Mouse (Mus musculus) heart, postnatal 0 days (tissue): Measurements from ENCODE around the gene Eef1g. TPM values are rescaled to one million over a fixed set of nuclear protein-coding genes. Genes with fewer than 3 reads are reported as not detected.
A peak's percentile ranks its signal among the peaks of the same experiment; 100 is the strongest.

Experiments
- ATAC-seq: fragments of 200-750 bp; cut with Nextera tagmentation; 2 replicates; pipeline ENCODE4 v1.8.0; 2017; ENCODE audit warnings: low read depth, moderate number of reproducible peaks, moderate library complexity; ENCODE audit not compliant: insufficient read depth
- DNase-seq: peaks from one replicate; pipeline ENCODE4 v3.0.0-alpha.2; 2016; ENCODE audit warnings: low spot score
- H3K27ac ChIP-seq: fragments of 300-500 bp; sonication (generic); 2 replicates; pipeline ENCODE4 v1.5.1; 2014; ENCODE audit warnings: low read depth, mild to moderate bottlenecking
- H3K27me3 ChIP-seq: fragments of 300-500 bp; sonication (generic); 2 replicates; pipeline ENCODE4 v1.6.1; 2014; ENCODE audit warnings: low read length, mixed read lengths; ENCODE audit not compliant: control insufficient read depth, insufficient read depth
- H3K36me3 ChIP-seq: fragments of 300-500 bp; sonication (generic); replicated peaks from 2 replicates; pipeline ENCODE4 v1.6.1; 2014; ENCODE audit warnings: low read length, mixed read lengths; ENCODE audit not compliant: control insufficient read depth, insufficient read depth
- H3K4me1 ChIP-seq: fragments of 300-500 bp; sonication (generic); 2 replicates; pipeline ENCODE4 v1.6.1; 2014; ENCODE audit warnings: antibody characterized with exemption; ENCODE audit not compliant: control insufficient read depth, insufficient read depth
- H3K4me2 ChIP-seq: fragments of 300-500 bp; sonication (generic); 2 replicates; pipeline ENCODE4 v1.6.1; 2014; ENCODE audit warnings: low read depth, mild to moderate bottlenecking, low read length, moderate library complexity
- H3K4me3 ChIP-seq: fragments of 300-500 bp; sonication (generic); 2 replicates; pipeline ENCODE4 v1.5.1; 2014; ENCODE audit warnings: low read depth, low read length
- H3K9ac ChIP-seq: fragments of 300-500 bp; sonication (generic); replicated peaks from 2 replicates; pipeline ENCODE4 v1.6.1; 2014; ENCODE audit warnings: low read depth, low read length, mixed read lengths
- H3K9me3 ChIP-seq: fragments of 300-500 bp; sonication (generic); replicated peaks from 2 replicates; pipeline ENCODE4 v1.6.1; 2016; ENCODE audit warnings: low read length; ENCODE audit not compliant: control insufficient read depth
- CTCF ChIP-seq: IDR thresholded peaks from 2 replicates; pipeline ENCODE4 v1.5.1; 2016; ENCODE audit warnings: antibody characterized with exemption, control low read depth, low read depth
- EP300 ChIP-seq: IDR thresholded peaks from 2 replicates; pipeline ENCODE4 v1.6.1; 2016; ENCODE audit warnings: antibody characterized with exemption, low read depth
- WGBS: fragments of 180-500 bp; shearing (Covaris S2); extraction: QIAGEN DNeasy Blood & Tissue Kit; methylation state at CpG from one replicate; pipeline ENCODE4 v1.1.7; 2014; 5-methylcytosine and 5-hydroxymethylcytosine counted together
- polyA plus RNA-seq: library from polyadenylated mRNA; unstranded; fragments of >200 nt; fragmentation: Nextera tagmentation; extraction: Ambion mirVana; gene quantifications from 2 replicates; pipeline ENCODE4 v1.2.1, GENCODE M21; 2015
- total RNA-seq: library from RNA; depleted of rRNA; stranded (reverse); fragments of >200 nt; gene quantifications from 2 replicates; pipeline ENCODE4 v1.2.3, GENCODE M21; 2014; ENCODE audit warnings: low replicate concordance

The Eef1g gene
- total and polyA plus RNA-seq, 2 experiments from 2014 or later: 173 to 439 TPM

GRCm38 (mm10) chr19:8991245-8991870 is 24.5 kb downstream of the Eef1g start:
- Histone ChIP-seq H3K9me3 (no peaks in the 10 kb centered on the region), H3K27me3 (no peaks in the 10 kb centered on the region), H3K4me1 (peaks cover 69% of the 10 kb centered on the region), H3K27ac (peak overlapping the region; percentile 97), H3K36me3 (no peaks in the 10 kb centered on the region), H3K9ac (peak overlapping the region; percentile 85), H3K4me3 (peak overlapping the region; percentile 75), H3K4me2 (peak overlapping the region; percentile 71)
- TF ChIP-seq EP300: no peak
- no peak for TF ChIP-seq CTCF
- DNase-seq (no peak), ATAC-seq (no peak)
- 16% methylated on average over 4 of the region's 4 CpGs for WGBS

DNA sequence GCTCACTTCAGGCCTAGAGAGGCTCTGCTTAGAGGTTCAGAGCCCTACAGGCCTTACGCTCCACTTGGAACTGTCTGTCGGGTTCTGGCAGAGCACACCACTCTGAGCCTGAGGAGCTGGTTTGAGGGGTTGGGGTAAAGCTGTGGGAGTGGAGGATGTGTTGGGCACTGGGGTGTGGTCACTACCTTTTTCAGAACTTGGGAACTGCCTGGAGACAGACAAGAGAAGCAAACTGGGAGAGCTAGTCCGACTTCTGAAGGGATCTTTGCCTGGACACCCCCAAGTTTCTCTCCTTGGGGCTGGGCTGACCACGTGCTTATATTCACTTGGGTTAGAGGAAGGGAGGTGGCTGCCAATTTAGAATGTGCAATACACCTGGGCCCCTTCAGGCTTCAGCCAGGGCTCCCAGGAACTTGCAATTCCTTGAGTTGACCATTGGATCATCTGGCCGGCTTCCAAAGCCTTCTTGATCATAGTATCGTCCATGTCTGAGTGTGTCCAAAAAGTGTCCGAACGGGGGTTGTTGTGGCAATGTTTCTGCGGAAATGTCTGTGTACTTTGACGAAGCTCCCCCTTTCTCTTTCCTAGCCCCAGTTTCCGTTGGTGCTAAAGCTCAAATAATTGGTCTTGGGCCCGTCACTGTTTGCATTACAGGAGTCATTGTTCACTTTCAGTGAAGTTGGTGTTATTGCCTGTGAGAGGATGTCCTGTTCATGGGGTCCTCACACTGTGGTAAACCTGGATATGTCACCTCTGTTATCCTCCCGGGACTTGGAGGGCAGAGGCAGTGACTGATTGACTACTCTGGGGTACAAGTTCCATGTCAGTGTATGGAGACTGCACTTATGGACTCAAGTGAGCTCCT is 25.3 kb downstream of the Eef1g start:
- WGBS: 41% methylated on average over 13 of the region's 13 CpGs
- Histone ChIP-seq H3K4me3 (peak overlapping the region; percentile 75), H3K9ac (peak overlapping the region; percentile 85), H3K4me1 (peaks cover 74% of the 10 kb centered on the region), H3K36me3 (no peaks in the 10 kb centered on the region), H3K27ac (peak overlapping the region; percentile 97), H3K9me3 (no peaks in the 10 kb centered on the region), H3K27me3 (no peaks in the 10 kb centered on the region), H3K4me2 (peak overlapping the region; percentile 71)
- TF ChIP-seq CTCF: no peak
- TF ChIP-seq EP300: no peak
- DNase-seq: no peak
- no peak for ATAC-seq

DNA sequence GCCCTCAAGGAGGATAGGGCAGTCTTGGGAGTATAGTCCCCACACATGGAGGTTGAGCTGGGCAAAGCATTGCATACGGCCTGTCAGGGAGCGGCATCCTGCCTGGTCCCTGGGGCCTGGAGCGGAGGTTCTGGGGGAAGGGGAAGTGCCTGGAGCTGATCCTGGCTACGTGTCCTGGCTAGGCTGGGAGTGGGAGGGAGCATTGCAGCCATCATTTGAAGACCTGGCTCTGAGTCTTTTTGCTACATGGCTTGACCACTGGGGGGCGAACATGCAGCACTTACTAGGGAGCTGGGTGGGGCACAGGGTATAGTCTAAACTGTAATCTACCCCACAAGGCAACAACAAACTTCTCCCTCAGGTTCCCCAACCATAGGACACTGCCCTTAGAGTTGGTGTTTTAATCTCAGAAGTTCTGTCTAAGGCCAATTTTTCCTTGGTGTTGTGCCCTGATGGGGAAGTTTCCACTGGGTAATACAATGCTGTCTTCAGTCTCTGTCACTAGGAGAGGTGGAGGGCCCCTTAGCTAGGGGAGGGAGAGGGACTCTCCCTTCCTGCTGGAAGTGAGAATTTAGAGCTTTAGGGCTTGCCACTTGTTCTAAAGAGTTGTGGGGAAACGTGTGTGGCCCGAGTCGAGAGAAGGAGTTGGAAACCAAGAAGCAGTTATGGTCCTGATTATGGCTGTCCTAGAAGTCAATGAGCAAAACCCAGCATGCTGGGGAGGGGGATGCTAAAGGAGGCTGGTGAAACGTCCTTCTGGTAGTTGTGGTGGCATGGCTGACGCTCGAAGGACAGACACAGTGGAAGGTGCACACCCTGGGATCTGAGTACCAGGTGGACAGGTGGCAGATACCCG is 26.2 kb downstream of the Eef1g start:
- WGBS: 22% methylated on average over 12 of the region's 12 CpGs
- Histone ChIP-seq H3K4me2 (peak overlapping the region; percentile 71), H3K27me3 (no peaks in the 10 kb centered on the region), H3K27ac (peak overlapping the region; percentile 97), H3K9me3 (no peaks in the 10 kb centered on the region), H3K9ac (peak overlapping the region; percentile 85), H3K36me3 (no peaks in the 10 kb centered on the region), H3K4me3 (peak overlapping the region; percentile 75), H3K4me1 (peaks cover 76% of the 10 kb centered on the region)
- TF ChIP-seq CTCF: peak; percentile 81
- TF ChIP-seq EP300: peak; percentile 74
- ATAC-seq (peak; percentile 40), DNase-seq (peak; percentile 95)

- Histone ChIP-seq H3K4me3 (peak overlapping the region; percentile 9; the same call in 1 of the 2 replicates), H3K27me3 (no peaks in the 10 kb centered on the region), H3K9ac (peak overlapping the region; percentile 50), H3K27ac (peak overlapping the region; percentile 97), H3K9me3 (no peaks in the 10 kb centered on the region), H3K36me3 (0 out of 2 replicates have a peak, but pooled peaks cover 2% of the 10 kb centered on the region), H3K4me2 (peak overlapping the region; percentile 71), H3K4me1 (peaks cover 75% of the 10 kb centered on the region)
- ATAC-seq: no peak
- DNase-seq: no peak
- TF ChIP-seq EP300 (no peak), CTCF (no peak)
- WGBS: 52% methylated on average over 2 of the region's 2 CpGs
These were observed 26.7 kb downstream of the Eef1g start for GRCm38 (mm10) chr19:8993625-8993912.
